Mouse (Mus musculus) bone marrow, adult 2 months (tissue): ENCODE results near the gene Grk1.

Experiments used
- CTCF ChIP-seq: fragments of 200-500 bp; IDR thresholded peaks from 2 replicates; pipeline ENCODE4 v1.5.1; 2011; ENCODE audit warnings: low read length, control low read depth; ENCODE audit not compliant: control insufficient read depth, insufficient read depth
- POLR2A ChIP-seq: fragments of 200-500 bp; IDR thresholded peaks from 2 replicates; pipeline ENCODE4 v1.6.1; 2011; ENCODE audit warnings: low read depth, mild to moderate bottlenecking, control low read depth, low read length, borderline replicate concordance; ENCODE audit not compliant: control insufficient read depth

GRCm38 (mm10) chr8:13461843-13462242, 57.0 kb downstream of the Grk1 start:
- peak; percentile 85 for TF ChIP-seq CTCF
- no peak for TF ChIP-seq POLR2A
